Mouse (Mus musculus) erythroblast, adult 5-6 weeks (primary cell): Measurements from ENCODE around the gene Selenbp1. TPM values are rescaled to one million over a fixed set of nuclear protein-coding genes. Genes with fewer than 3 reads are reported as not detected.

Source experiments
- ATAC-seq: replicated peaks from 2 replicates; pipeline ENCODE4 v1.8.0; 2016; ENCODE audit warnings: moderate number of reproducible peaks, mild to moderate bottlenecking, moderate TSS enrichment, inconsistent platforms; ENCODE audit not compliant: poor library complexity, low FRiP score, severe bottlenecking
- total RNA-seq, 2 experiments: library from RNA; stranded (forward) in 1 of 2; stranded (reverse) in 1 of 2; fragments of 150-400 nt in 1 of 2; fragments of 200-764, 138-1000 nt in 1 of 2; gene quantifications; 2 replicates each; pipeline versions ENCODE4 v1.2.3 to v1.2.4; 2015 to 2017; ENCODE audit warnings: low replicate concordance in 2 of 2

The Selenbp1 gene
- total RNA-seq, 2 experiments from 2014 or later: 35.3 to 45.0 TPM

DNA sequence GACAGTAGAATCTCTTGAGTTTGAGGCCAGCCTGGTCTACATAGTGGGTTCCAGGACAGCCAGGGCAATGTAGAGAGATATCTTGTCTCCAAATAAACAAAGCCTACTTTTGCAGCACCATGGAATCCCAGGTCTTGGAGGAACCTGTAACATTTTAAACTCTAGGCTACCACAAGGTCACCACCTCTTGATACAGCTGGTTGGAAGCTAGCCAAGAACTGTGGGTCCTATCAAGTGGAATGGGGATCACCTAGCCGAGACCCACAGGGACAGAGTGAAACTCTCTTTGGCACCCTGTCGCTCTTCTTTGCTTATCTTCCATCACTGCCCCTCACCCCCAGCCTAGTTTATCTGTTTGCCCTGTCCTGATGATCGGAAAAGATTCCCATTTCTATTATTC is 39.7 kb downstream of the Selenbp1 start:
- ATAC-seq: no peak

- ATAC-seq: no peak
These were observed 40.8 kb downstream of the Selenbp1 start for GRCm38 (mm10) chr3:94973620-94974019.

DNA sequence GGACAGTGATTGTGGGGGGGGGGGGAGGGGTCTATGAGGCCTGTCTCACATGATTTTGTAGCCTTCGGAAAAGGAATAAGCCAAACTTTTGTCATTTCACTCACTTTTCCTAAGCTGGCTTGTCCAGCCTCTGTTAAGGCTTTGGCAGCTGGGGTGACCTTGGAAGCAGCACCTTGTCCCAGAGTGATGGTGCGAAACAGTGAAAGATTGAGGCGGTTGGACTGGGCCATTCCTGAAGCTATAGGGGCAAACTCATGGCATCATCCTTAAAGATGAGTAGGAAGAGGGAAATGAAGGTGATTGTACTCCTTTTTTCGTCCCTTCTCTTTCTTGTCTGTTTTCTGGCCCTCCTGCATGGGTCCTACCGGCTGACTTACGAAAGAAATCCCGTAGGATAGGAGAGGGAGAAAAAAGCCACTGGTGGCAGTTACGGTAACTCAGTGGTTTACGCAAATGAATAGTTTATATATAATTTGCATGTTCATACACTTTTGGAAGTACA is 41.2 kb downstream of the Selenbp1 start:
- ATAC-seq: peak; percentile 37

GRCm38 (mm10) chr3:94974528-94975422 is 41.9 kb downstream of the Selenbp1 start, which contains the start of gene Pi4kb:
Pi4kb (plus strand) TSS chr3:94974731.
- ATAC-seq: peak; percentile 90

DNA sequence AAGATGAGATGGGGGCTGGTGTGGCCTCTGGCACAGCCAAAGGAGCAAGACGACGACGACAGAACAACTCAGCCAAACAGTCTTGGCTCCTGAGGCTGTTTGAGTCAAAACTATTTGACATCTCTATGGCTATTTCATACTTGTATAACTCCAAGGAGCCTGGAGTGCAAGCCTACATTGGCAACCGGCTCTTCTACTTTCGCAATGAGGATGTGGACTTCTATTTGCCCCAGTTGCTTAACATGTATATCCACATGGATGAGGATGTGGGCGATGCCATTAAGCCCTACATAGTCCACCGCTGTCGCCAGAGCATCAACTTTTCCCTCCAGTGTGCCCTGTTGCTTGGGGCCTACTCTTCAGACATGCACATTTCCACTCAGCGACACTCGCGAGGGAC is 51.5 kb downstream of the Selenbp1 start:
- ATAC-seq: no peak

DNA sequence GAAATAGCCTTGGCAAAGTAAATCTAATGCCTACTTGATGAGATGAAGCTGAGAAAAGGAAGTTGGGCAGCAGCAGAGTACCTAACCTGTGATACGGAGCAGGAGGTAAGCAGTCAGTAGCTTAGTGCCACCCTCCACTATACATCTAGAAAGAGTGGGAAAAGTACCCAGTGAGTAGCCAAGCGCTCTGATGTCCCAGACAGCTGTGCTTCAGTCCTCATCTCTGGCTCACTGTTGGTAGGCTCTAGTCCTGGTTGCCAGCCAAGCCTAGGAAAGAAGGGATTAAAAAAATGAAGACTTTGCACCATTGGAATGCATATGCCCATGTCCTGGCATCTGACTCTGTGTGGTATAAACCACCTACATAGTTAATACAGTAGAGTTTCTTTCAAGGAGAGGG is 52.7 kb downstream of the Selenbp1 start:
- ATAC-seq: no peak; the same call in 1 of the 2 replicates

DNA sequence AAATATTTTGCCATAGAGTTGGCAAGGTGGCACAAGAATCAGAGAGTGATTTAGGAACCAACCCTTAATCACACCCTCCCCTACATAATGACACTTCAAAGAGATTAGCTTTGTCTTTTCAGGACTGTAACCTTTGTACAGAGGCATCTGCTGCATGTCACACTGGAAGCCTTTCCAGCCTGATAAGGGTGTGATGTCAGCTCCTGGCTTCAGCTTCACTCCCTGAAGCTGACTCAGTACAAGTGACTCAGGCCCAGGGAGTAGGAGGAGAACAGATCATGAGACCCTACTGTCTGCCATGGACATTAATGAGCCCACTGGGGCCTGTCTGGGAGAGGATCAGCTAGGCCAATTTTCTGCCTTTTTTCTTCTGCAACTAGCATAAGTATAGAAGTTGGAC is 54.7 kb downstream of the Selenbp1 start:
- peak; percentile 68 for ATAC-seq

DNA sequence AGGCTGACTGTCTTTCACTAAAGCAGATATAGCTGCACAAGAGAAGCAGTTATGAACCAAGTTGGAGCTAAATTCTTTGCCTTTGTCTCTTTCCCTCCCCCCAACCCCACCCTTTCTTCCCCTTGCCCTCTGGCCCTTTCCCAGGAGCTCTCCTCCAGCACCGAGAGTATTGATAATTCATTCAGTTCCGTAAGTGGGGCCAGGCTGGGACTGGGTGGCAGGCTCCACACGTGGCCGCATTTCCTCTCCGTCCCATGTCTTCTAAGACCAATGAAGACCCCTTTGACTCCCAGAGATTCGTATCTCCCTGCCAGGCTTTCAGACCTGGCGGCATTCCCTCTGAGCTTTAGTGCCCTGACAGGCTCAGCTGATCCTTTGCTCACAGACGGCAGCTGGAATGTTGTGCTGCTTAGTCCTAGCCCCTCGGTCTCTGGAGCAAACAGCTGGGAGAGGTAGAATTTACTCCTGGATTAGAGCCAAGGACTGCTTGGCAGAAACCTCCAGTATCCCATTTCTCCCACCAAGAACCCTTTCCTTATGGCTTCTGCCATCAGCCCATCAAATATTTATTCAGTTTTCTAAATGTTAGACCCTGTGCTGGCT is 56.4 kb downstream of the Selenbp1 start:
- no peak for ATAC-seq

Other genes starting within 250 kb of the Selenbp1 start
- gene Selenbp2, start 239.5 kb upstream of the Selenbp1 start, total RNA-seq (2015; ENCODE audit: low replicate concordance): not detected in 2 replicates
- gene Selenbp2, start 239.5 kb upstream of the Selenbp1 start, total RNA-seq (2017; ENCODE audit: low replicate concordance): 0.43 and 4.3 TPM in 2 replicates
- not detected in 2 replicates for gene Cgn, start 146.6 kb upstream of the Selenbp1 start, total RNA-seq (2015; ENCODE audit: low replicate concordance)
- not detected in 2 replicates for gene Cgn, start 146.6 kb upstream of the Selenbp1 start, total RNA-seq (2017; ENCODE audit: low replicate concordance)
- gene Pogz, start 95.5 kb upstream of the Selenbp1 start, total RNA-seq (2015; ENCODE audit: low replicate concordance): 13.6 and 25.0 TPM in 2 replicates
- 9.7 and 10.0 TPM in 2 replicates for gene Pogz, start 95.5 kb upstream of the Selenbp1 start, total RNA-seq (2017; ENCODE audit: low replicate concordance)
- gene Psmb4, start 46.1 kb upstream of the Selenbp1 start, total RNA-seq (2015; ENCODE audit: low replicate concordance): 108 and 126 TPM in 2 replicates
- 40.0 and 52.2 TPM in 2 replicates for gene Psmb4, start 46.1 kb upstream of the Selenbp1 start, total RNA-seq (2017; ENCODE audit: low replicate concordance)
- gene Rfx5, start 21.0 kb downstream of the Selenbp1 start, total RNA-seq (2015; ENCODE audit: low replicate concordance): 3.3 and 4.2 TPM in 2 replicates
- gene Rfx5, start 21.0 kb downstream of the Selenbp1 start, total RNA-seq (2017; ENCODE audit: low replicate concordance): 2.2 and 5.9 TPM in 2 replicates
- 8.6 and 14.4 TPM in 2 replicates for gene Pi4kb, start 41.7 kb downstream of the Selenbp1 start, total RNA-seq (2015; ENCODE audit: low replicate concordance)
- 7.8 and 21.9 TPM in 2 replicates for gene Pi4kb, start 41.7 kb downstream of the Selenbp1 start, total RNA-seq (2017; ENCODE audit: low replicate concordance)
- 5.9 and 6.5 TPM in 2 replicates for gene Zfp687, start 82.4 kb downstream of the Selenbp1 start, total RNA-seq (2015; ENCODE audit: low replicate concordance)
- 4.3 and 6.4 TPM in 2 replicates for gene Zfp687, start 82.4 kb downstream of the Selenbp1 start, total RNA-seq (2017; ENCODE audit: low replicate concordance)
- gene Psmd4, start 109.6 kb downstream of the Selenbp1 start, total RNA-seq (2015; ENCODE audit: low replicate concordance): 76.9 and 89.3 TPM in 2 replicates
- 102 and 150 TPM in 2 replicates for gene Psmd4, start 109.6 kb downstream of the Selenbp1 start, total RNA-seq (2017; ENCODE audit: low replicate concordance)
- gene Pip5k1a, start 173.9 kb downstream of the Selenbp1 start, total RNA-seq (2015; ENCODE audit: low replicate concordance): 31.5 and 42.4 TPM in 2 replicates
- gene Pip5k1a, start 173.9 kb downstream of the Selenbp1 start, total RNA-seq (2017; ENCODE audit: low replicate concordance): 71.0 and 81.5 TPM in 2 replicates
- 8.5 and 19.4 TPM in 2 replicates for gene Vps72, start 178.0 kb downstream of the Selenbp1 start, total RNA-seq (2015; ENCODE audit: low replicate concordance)
- gene Vps72, start 178.0 kb downstream of the Selenbp1 start, total RNA-seq (2017; ENCODE audit: low replicate concordance): 14.6 and 18.8 TPM in 2 replicates
- not detected in 2 replicates for gene Tmod4, start 191.4 kb downstream of the Selenbp1 start, total RNA-seq (2015; ENCODE audit: low replicate concordance)
- 0.17 and 3.3 TPM in 2 replicates for gene Tmod4, start 191.4 kb downstream of the Selenbp1 start, total RNA-seq (2017; ENCODE audit: low replicate concordance)
- gene Scnm1, start 201.0 kb downstream of the Selenbp1 start, total RNA-seq (2015; ENCODE audit: low replicate concordance): 36.4 and 39.0 TPM in 2 replicates
- gene Scnm1, start 201.0 kb downstream of the Selenbp1 start, total RNA-seq (2017; ENCODE audit: low replicate concordance): 38.9 and 39.8 TPM in 2 replicates
- 7.7 and 12.1 TPM in 2 replicates for gene Lysmd1, start 201.0 kb downstream of the Selenbp1 start, total RNA-seq (2015; ENCODE audit: low replicate concordance)
- gene Lysmd1, start 201.0 kb downstream of the Selenbp1 start, total RNA-seq (2017; ENCODE audit: low replicate concordance): 11.7 and 13.7 TPM in 2 replicates
- gene Tnfaip8l2, start 209.3 kb downstream of the Selenbp1 start, total RNA-seq (2015; ENCODE audit: low replicate concordance): 10.2 and 17.1 TPM in 2 replicates
- gene Tnfaip8l2, start 209.3 kb downstream of the Selenbp1 start, total RNA-seq (2017; ENCODE audit: low replicate concordance): 6.0 and 12.4 TPM in 2 replicates
- not detected in 2 replicates for gene Sema6c, start 227.4 kb downstream of the Selenbp1 start, total RNA-seq (2015; ENCODE audit: low replicate concordance)
- not detected in 2 replicates for gene Sema6c, start 227.4 kb downstream of the Selenbp1 start, total RNA-seq (2017; ENCODE audit: low replicate concordance)